Mouse (Mus musculus): ENCODE results near the gene Polr1e. TPM values are rescaled to one million over a fixed set of nuclear protein-coding genes. Genes with fewer than 3 reads are reported as not detected.

The Polr1e gene
- polyA plus RNA-seq, 1 experiment from 2014 or later, result 30.3 TPM

DNA sequence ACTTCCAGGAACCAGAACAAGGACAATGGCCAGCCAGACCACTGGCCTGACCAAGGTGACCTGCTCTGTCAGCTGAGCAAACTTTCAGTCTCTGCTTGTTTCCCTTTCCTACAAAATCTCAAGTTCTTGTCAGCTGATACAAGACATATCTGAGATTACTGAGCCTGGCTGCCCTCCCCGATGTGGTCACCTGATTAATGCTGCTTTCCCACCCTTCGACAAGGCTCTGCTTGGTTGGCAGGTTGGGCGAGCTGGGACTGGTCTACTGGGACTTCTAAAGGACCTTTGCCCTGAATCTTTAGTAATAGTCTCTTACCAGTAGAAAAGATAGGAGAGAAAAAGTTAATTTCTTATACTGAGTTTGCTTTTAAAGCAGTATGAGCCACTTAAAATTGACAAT lies 12.9 kb upstream of the Polr1e start:
- ATAC-seq (ENCODE audit: low read depth), result no peak
- WGBS (ENCODE audit: insufficient replicate concordance), result 57% methylated on average over 3 of the region's 3 CpGs
- 0 out of 2 replicates have a peak overlapping the region, but pooled peaks have one; percentile 25 for H3K27ac ChIP-seq
- no peak for DNase-seq
- no peak overlapping the region for H3K4me3 ChIP-seq (replicated peaks)
- H3K9ac ChIP-seq, result no peak overlapping the region
- H3K27me3 ChIP-seq, result no peaks in the 10 kb centered on the region
- H3K4me1 ChIP-seq (replicated peaks), result peaks cover 18% of the 10 kb centered on the region
- no peak overlapping the region for H3K4me2 ChIP-seq
- no peaks in the 10 kb centered on the region for H3K9me3 ChIP-seq (replicated peaks)
- no peaks in the 10 kb centered on the region for H3K36me3 ChIP-seq

DNA sequence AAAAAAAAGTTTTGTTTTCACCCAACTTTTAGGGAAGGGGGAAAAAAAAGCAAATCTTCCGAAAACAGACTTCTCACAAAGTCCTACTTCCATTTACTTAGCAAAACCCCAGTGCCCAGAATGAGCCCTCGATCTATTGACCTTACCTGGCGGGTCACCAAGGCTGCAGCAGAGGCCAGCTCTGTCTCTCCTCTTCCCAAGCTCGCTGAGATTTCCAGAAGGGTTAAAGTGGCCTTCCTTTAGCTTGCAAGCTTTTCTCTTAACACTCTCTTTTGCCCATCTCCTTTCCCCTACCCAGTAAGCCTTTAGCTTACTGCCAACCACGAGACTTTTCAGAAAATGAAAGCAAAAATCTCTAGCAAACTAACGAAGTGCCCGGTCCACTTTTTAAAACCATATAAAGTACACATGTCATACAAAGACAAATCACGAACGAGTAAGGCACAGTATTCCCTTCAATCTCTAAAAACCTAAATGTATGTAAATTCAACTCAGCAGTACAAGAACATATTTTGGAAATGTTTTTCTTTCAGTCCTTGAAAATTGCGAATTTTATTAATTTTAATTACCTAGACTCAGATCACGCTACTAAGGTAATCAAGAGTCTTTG lies 7.5 kb upstream of the Polr1e start:
- DNase-seq, result no peak
- Histone ChIP-seq H3K9me3 (replicated peaks) (no peaks in the 10 kb centered on the region), H3K4me2 (peak overlapping the region; percentile 92), H3K27ac (peak overlapping the region; percentile 98), H3K36me3 (no peaks in the 10 kb centered on the region), H3K4me1 (replicated peaks) (peaks cover 30% of the 10 kb centered on the region), H3K27me3 (no peaks in the 10 kb centered on the region), H3K9ac (peak overlapping the region; percentile 94), H3K4me3 (replicated peaks) (peak overlapping the region; percentile 88)
- 17% methylated on average over 11 of the region's 11 CpGs for WGBS (ENCODE audit: insufficient replicate concordance)
- no peak for ATAC-seq (ENCODE audit: low read depth)

DNA sequence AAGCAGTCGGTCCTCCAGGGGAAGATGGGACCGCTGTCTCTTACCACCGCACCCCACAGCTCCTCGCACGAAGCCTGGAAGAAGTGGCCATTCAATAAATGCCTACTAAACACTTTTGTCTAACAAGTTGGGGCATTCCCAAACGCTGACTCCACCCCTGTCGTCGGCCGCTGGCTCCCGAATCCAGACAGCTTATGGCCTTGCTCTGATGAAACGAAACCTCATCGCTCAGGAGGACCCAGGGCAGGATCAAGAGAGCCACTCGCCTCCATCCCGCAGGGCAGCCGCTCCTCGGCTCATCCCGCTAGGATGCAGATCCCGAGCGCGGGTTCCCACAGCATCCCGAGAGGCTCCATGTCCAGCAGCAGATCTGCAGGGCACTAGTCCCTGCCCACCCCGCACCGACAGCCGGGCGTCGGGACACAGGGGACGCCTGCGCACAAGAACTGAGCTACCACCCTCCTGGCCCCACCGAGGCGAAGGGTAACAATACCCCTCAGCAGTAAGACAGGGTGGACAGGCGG lies 6.7 kb upstream of the Polr1e start:
- Histone ChIP-seq H3K4me2 (peak overlapping the region; percentile 92), H3K4me3 (replicated peaks) (peak overlapping the region; percentile 88), H3K4me1 (replicated peaks) (peaks cover 30% of the 10 kb centered on the region), H3K9ac (peak overlapping the region; percentile 94), H3K36me3 (no peaks in the 10 kb centered on the region), H3K27me3 (no peaks in the 10 kb centered on the region), H3K27ac (peak overlapping the region; percentile 98), H3K9me3 (replicated peaks) (no peaks in the 10 kb centered on the region)
- DNase-seq (no peak), ATAC-seq (ENCODE audit: low read depth) (no peak)
- under 1% methylated on average over 31 of the region's 31 CpGs for WGBS (ENCODE audit: insufficient replicate concordance)

DNA sequence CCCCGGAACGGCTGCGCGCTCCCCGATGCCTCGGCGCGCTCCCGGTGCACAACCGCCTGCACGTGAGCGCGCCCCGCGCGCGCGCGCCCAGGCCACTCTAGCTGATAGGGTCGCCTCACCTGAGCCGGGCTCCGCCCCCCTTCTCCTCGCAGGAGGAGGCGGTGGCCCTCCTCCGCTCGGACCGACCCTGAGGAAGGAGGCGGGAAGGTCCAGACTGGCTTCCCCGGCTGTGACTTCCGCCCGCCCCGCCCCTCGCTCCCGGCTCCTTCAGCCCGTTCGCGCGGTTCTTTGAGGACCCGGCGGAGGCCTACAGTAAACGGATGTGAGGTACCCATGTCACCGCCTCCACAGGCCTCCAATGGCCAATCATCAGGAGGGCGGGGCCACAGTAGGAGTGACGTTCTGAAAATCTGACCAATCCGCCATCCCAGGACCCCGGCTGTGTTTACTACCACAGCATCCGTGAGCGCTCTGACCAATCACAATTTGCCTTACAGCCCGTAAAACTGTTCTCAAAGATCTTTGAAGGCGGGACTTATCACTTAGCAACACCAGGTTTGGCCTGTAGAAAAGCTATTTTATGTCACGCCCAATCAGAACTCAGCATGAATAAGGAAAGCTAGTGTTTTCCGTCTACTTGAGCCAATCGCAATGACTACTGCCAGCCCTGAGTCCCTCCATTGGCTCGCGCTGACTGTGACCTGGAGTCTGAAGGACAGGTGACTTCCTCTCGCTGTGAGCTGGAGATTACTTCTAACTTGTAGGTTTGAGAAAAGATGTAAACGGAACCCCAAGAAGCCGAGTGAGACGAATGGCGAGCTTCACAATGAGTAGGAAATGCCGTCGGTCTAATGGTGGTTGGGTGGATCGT lies 6.0 kb upstream of the Polr1e start, which contains the start of gene Zbtb5:
Zbtb5 (minus strand) TSS at position 308 of the 871 bp plus-strand sequence.
- Histone ChIP-seq H3K36me3 (no peaks in the 10 kb centered on the region), H3K27ac (peak within 1 kb of the TSS; percentile 99), H3K9me3 (replicated peaks) (no peaks in the 10 kb centered on the region), H3K9ac (peak within 1 kb of the TSS; percentile 94), H3K4me3 (replicated peaks) (peak within 1 kb of the TSS; percentile 88), H3K4me1 (replicated peaks) (peaks cover 30% of the 10 kb centered on the region), H3K4me2 (peak within 1 kb of the TSS; percentile 92), H3K27me3 (no peaks in the 10 kb centered on the region)
- under 1% methylated on average over 63 of the region's 63 CpGs for WGBS (ENCODE audit: insufficient replicate concordance)
- DNase-seq (peak; percentile 100), ATAC-seq (ENCODE audit: low read depth) (peak; percentile 92)

DNA sequence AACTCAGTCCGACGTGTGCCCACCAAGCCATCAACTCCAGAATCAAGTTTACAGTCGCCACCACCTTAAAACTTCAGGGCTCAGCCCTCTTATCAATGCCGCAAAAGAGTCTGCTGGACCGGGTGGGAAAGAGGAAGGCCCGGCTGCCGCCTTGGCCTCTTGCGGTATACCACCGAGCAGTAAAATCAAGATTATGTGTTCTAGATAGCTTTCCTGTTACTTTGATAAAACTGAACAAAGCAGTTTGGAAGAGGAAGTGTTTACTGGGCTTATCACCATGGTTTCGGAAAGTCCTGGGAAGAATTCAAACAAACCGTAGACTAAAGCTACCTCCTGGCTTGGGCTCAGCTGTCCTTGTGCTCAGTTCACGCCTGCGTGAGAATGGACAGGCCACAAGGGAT lies 5.4 kb upstream of the Polr1e start:
- Histone ChIP-seq H3K9me3 (replicated peaks) (no peaks in the 10 kb centered on the region), H3K27me3 (no peaks in the 10 kb centered on the region), H3K9ac (peak overlapping the region; percentile 88), H3K36me3 (no peaks in the 10 kb centered on the region), H3K27ac (peak overlapping the region; percentile 99), H3K4me1 (replicated peaks) (peaks cover 33% of the 10 kb centered on the region), H3K4me3 (replicated peaks) (peak overlapping the region; percentile 81), H3K4me2 (peak overlapping the region; percentile 86)
- no peak for DNase-seq
- under 1% methylated on average over 13 of the region's 13 CpGs for WGBS (ENCODE audit: insufficient replicate concordance)
- ATAC-seq (ENCODE audit: low read depth), result no peak

DNA sequence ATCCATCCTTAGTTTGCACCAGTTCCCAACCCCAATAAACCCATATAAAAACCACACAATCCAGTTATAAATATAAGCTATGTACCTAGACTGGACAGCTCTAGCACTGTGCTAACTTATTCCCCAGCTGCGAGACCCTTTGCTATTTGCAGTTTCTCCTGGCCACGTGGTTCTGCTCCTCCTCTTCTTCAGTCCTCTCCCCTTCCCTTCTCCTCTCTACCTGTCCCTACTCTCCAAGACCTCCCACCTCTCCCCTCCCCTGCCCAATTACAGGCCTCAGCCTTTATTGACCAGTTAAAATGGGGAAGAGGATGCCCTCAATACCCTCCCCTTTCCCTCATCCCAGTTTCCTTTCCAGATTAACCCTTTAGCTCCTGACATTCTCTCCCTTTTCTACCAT lies 4.8 kb upstream of the Polr1e start:
- Histone ChIP-seq H3K9ac (peak overlapping the region; percentile 88), H3K4me1 (replicated peaks) (peaks cover 36% of the 10 kb centered on the region), H3K27ac (peak overlapping the region; percentile 99), H3K4me3 (replicated peaks) (peak overlapping the region; percentile 81), H3K27me3 (no peaks in the 10 kb centered on the region), H3K36me3 (no peaks in the 10 kb centered on the region), H3K4me2 (peak overlapping the region; percentile 86), H3K9me3 (replicated peaks) (no peaks in the 10 kb centered on the region)
- 2% methylated on average over 2 of the region's 2 CpGs for WGBS (ENCODE audit: insufficient replicate concordance)
- DNase-seq (no peak), ATAC-seq (ENCODE audit: low read depth) (no peak)

DNA sequence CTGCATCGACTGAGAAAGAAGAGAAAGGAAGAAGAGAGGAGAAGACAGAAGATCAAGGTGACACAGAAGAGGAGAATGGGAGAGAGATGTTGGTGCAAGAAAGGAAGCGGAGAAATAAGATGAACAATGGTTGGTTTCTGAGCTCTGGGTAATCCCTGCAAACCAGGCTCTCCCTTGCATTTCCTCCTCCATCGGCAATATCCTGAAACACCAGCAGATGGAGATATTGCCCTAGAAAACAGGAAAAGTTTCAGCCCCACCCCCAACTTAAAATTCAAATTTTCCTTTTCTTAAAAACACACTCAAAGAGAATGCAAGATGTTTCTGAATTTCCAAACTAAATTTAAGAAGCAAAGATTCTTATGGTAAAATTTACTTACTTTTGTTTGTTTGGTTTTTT lies 2.8 kb upstream of the Polr1e start:
- Histone ChIP-seq H3K27me3 (no peaks in the 10 kb centered on the region), H3K4me1 (replicated peaks) (peaks cover 39% of the 10 kb centered on the region), H3K9me3 (replicated peaks) (no peaks in the 10 kb centered on the region), H3K36me3 (no peaks in the 10 kb centered on the region), H3K4me2 (no peak overlapping the region), H3K27ac (no peak overlapping the region), H3K9ac (no peak overlapping the region), H3K4me3 (replicated peaks) (no peak overlapping the region)
- WGBS (ENCODE audit: insufficient replicate concordance), result 8% methylated on average over 3 of the region's 3 CpGs
- DNase-seq (peak; percentile 29), ATAC-seq (ENCODE audit: low read depth) (no peak)

DNA sequence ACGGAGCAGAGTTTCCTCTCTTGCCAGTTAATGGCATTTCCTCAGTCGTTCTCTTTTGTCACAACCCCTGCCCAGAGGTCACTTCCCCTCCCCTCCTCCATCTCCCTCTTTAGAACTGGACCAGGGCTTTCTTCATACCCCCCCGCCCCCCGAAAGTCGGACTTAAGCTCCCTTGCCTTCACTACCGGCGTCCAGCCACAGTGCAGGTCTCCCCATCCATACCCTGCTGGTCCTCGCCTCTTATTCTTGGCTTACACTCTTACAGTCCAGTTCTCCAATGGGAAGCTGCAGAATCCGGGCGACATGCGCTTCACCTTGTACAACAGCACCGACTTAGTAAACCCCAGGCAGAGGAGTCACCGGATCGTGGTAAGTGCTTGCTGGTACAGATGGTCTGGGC lies 626 bp downstream of the Polr1e start:
- WGBS (ENCODE audit: insufficient replicate concordance), result 2% methylated on average over 14 of the region's 14 CpGs
- H3K9ac ChIP-seq, result peak overlapping the region; percentile 80
- peak overlapping the region; percentile 83 for H3K4me3 ChIP-seq (replicated peaks)
- peaks cover 14% of the 10 kb centered on the region; the same call in 1 of the 2 replicates for H3K36me3 ChIP-seq
- DNase-seq, result no peak
- H3K4me1 ChIP-seq (replicated peaks), result peaks cover 31% of the 10 kb centered on the region
- ATAC-seq (ENCODE audit: low read depth), result no peak
- peak overlapping the region; percentile 94 for H3K4me2 ChIP-seq
- H3K27me3 ChIP-seq, result no peaks in the 10 kb centered on the region
- no peak overlapping the region for H3K27ac ChIP-seq
- no peaks in the 10 kb centered on the region for H3K9me3 ChIP-seq (replicated peaks)

DNA sequence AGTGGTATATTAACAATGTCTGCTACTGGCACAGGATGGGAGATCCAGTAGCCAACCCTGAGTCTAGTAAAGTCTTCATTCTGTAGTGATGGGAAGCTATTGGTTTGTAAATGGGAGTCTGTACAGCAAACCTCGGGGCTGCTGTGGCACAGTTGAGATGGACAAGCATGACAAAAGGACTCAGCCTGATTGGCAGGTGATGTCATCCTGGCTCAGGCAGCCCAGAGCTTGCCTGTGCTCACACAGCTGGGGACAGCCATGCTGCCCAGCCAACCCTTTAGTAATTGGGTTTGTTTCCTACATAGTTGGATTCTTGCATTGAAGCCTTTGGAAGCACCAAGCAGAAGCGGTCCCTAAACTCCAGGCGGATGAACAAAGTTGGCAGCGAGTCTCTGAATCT lies 8.1 kb downstream of the Polr1e start:
- WGBS (ENCODE audit: insufficient replicate concordance), result 85% methylated on average over 4 of the region's 4 CpGs
- ATAC-seq (ENCODE audit: low read depth), result no peak
- Histone ChIP-seq H3K4me2 (no peak overlapping the region), H3K36me3 (peaks cover 64% of the 10 kb centered on the region), H3K4me3 (replicated peaks) (no peak overlapping the region), H3K9me3 (replicated peaks) (no peaks in the 10 kb centered on the region), H3K9ac (no peak overlapping the region), H3K27ac (no peak overlapping the region), H3K4me1 (replicated peaks) (no peaks in the 10 kb centered on the region), H3K27me3 (no peaks in the 10 kb centered on the region)
- no peak for DNase-seq

DNA sequence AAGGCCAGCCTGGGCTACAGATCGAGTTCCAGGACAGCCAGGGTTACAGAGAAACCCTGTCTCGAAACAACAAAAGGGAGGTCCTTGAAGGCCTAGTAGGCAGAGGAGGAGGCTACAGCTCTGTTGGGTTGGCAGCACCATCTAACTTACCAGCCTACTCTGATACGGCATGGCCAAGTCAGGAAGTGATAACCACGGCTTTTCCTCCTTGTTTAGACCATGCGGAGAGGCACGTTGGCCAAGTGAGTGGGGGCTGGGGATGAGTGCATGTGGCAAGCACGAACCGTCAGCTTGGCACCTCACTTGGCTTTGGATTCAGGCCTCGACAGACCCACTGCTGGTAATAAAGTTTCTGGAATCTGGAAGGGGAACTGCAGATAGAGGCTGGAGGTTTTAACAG lies 14.2 kb downstream of the Polr1e start:
- WGBS (ENCODE audit: insufficient replicate concordance), result 45% methylated on average over 9 of the region's 9 CpGs
- Histone ChIP-seq H3K9me3 (replicated peaks) (no peaks in the 10 kb centered on the region), H3K36me3 (peaks cover 49% of the 10 kb centered on the region), H3K4me1 (replicated peaks) (peaks cover 9% of the 10 kb centered on the region), H3K9ac (no peak overlapping the region), H3K4me2 (no peak overlapping the region), H3K27me3 (no peaks in the 10 kb centered on the region), H3K4me3 (replicated peaks) (no peak overlapping the region), H3K27ac (no peak overlapping the region)
- no peak for ATAC-seq (ENCODE audit: low read depth)
- DNase-seq, result no peak

Measured in liver, embryonic 13.5 days (tissue).